Mouse (Mus musculus) MEL (cell line): ENCODE results near the gene Zdhhc7. TPM values are rescaled to one million over a fixed set of nuclear protein-coding genes. Genes with fewer than 3 reads are reported as not detected.
A peak's percentile ranks its signal among the peaks of the same experiment; 100 is the strongest.

Experiments used
- DNase-seq: peaks from one replicate; pipeline ENCODE4 v3.0.0; 2011; ENCODE audit warnings: low read depth, low spot score
- H3K27ac ChIP-seq: 2 replicates; pipeline ENCODE4 v1.5.1; 2012; ENCODE audit warnings: low read depth, mild to moderate bottlenecking, control low read depth, low read length, moderate library complexity; ENCODE audit not compliant: control insufficient read depth
- H3K27me3 ChIP-seq, 2 experiments: fragments of 150-350 bp in 1 of 2; sonication (generic) in 1 of 2; 2 replicates each; pipeline ENCODE4 v1.6.1; 2012; ENCODE audit warnings: low read length in 2 of 2, mild to moderate bottlenecking in 2 of 2, improper control_type of control experiment in 1 of 2, moderate library complexity in 1 of 2; ENCODE audit not compliant: insufficient read depth in 2 of 2, control insufficient read depth in 1 of 2
- H3K36me3 ChIP-seq, 2 experiments: 2 replicates each; pipeline ENCODE4 v1.6.1; 2012 to 2014; ENCODE audit warnings: low read length in 2 of 2, improper control_type of control experiment in 1 of 2, inconsistent platforms in 1 of 2, mild to moderate bottlenecking in 1 of 2; ENCODE audit not compliant: insufficient read depth in 2 of 2, control insufficient read depth in 1 of 2
- H3K4me1 ChIP-seq, 2 experiments: fragments of 150-350 bp in 1 of 2; sonication (generic) in 1 of 2; 2 replicates each; pipeline ENCODE4 v1.6.1; 2012; ENCODE audit warnings: low read length in 2 of 2, improper control_type of control experiment in 1 of 2, mild to moderate bottlenecking in 1 of 2; ENCODE audit not compliant: insufficient read depth in 2 of 2, control insufficient read depth in 1 of 2
- H3K4me3 ChIP-seq, 2 experiments: fragments of 150-350 bp in 1 of 2; sonication (generic) in 1 of 2; 2 replicates each; pipeline ENCODE4 v1.5.1; 2012; ENCODE audit warnings: low read depth in 2 of 2, low read length in 2 of 2, mild to moderate bottlenecking in 2 of 2, moderate library complexity in 2 of 2, control low read depth in 1 of 2, improper control_type of control experiment in 1 of 2; ENCODE audit not compliant: control insufficient read depth in 1 of 2, insufficient read depth in 1 of 2
- H3K79me2 ChIP-seq: 2 replicates; pipeline ENCODE4 v1.6.1; 2012; ENCODE audit warnings: mild to moderate bottlenecking, low read length, moderate library complexity; ENCODE audit not compliant: control insufficient read depth, poor library complexity, insufficient read depth
- H3K9ac ChIP-seq: 2 replicates; pipeline ENCODE4 v1.6.1; 2012; ENCODE audit warnings: low read depth, mild to moderate bottlenecking, control low read depth, low read length, moderate library complexity; ENCODE audit not compliant: control insufficient read depth, poor library complexity, severe bottlenecking
- H3K9me3 ChIP-seq: fragments of 150-350 bp; sonication (generic); replicated peaks from 2 replicates; pipeline ENCODE4 v1.6.1; 2012; ENCODE audit warnings: mild to moderate bottlenecking, low read length, improper control_type of control experiment, moderate library complexity; ENCODE audit not compliant: insufficient read depth
- CHD2 ChIP-seq: IDR thresholded peaks from 2 replicates; pipeline ENCODE4 v1.6.1; 2011; ENCODE audit warnings: low read length, improper control_type of control experiment
- CTCF ChIP-seq, 3 experiments: IDR thresholded peaks in 2 of 3; conservative IDR thresholded peaks in 1 of 3; 2 replicates each; pipeline ENCODE4 v1.5.1; 2011 to 2012; ENCODE audit warnings: low read length in 3 of 3, low read depth in 2 of 3, mild to moderate bottlenecking in 2 of 3, improper control_type of control experiment in 1 of 3, inconsistent platforms in 1 of 3, mixed read lengths in 1 of 3, moderate library complexity in 1 of 3; ENCODE audit not compliant: control insufficient read depth in 1 of 3, insufficient read depth in 1 of 3, poor library complexity in 1 of 3, severe bottlenecking in 1 of 3
- ELF1 ChIP-seq: IDR thresholded peaks from 2 replicates; pipeline ENCODE4 v1.6.1; 2014; ENCODE audit warnings: low read depth, mild to moderate bottlenecking, inconsistent platforms, low read length, improper control_type of control experiment, moderate library complexity
- GABPA ChIP-seq: IDR thresholded peaks from 2 replicates; pipeline ENCODE4 v1.6.1; 2012; ENCODE audit warnings: low read depth, mild to moderate bottlenecking, inconsistent platforms, low read length, improper control_type of control experiment, moderate library complexity
- GATA1 ChIP-seq: IDR thresholded peaks from 2 replicates; pipeline ENCODE4 v1.6.1; 2011; ENCODE audit warnings: low read depth, low read length, improper control_type of control experiment
- JUND ChIP-seq: IDR thresholded peaks from 2 replicates; pipeline ENCODE4 v1.6.1; 2011; ENCODE audit warnings: low read depth, mild to moderate bottlenecking, improper control_type of control experiment, low read length
- KAT2A ChIP-seq: conservative IDR thresholded peaks from 2 replicates; pipeline ENCODE4 v1.6.1; 2012; ENCODE audit warnings: low read depth, low read length, improper control_type of control experiment, inconsistent platforms
- MEF2A ChIP-seq: IDR thresholded peaks from 2 replicates; pipeline ENCODE4 v1.6.1; 2014; ENCODE audit warnings: low read depth, mild to moderate bottlenecking, inconsistent platforms, low read length, improper control_type of control experiment; ENCODE audit not compliant: poor library complexity, insufficient replicate concordance, severe bottlenecking; ENCODE audit errors: extremely low read depth
- MXI1 ChIP-seq: IDR thresholded peaks from 2 replicates; pipeline ENCODE4 v1.6.1; 2011; ENCODE audit warnings: mild to moderate bottlenecking, low read depth, low read length, improper control_type of control experiment
- NRF1 ChIP-seq: IDR thresholded peaks from 2 replicates; pipeline ENCODE4 v1.6.1; 2014; ENCODE audit warnings: low read depth, mild to moderate bottlenecking, inconsistent platforms, low read length, improper control_type of control experiment, moderate library complexity; ENCODE audit not compliant: poor library complexity, insufficient read depth, severe bottlenecking
- RAD21 ChIP-seq: IDR thresholded peaks from 2 replicates; pipeline ENCODE4 v1.6.1; 2011; ENCODE audit warnings: mild to moderate bottlenecking, low read depth, low read length, improper control_type of control experiment
- SIN3A ChIP-seq: IDR thresholded peaks from 2 replicates; pipeline ENCODE4 v1.6.1; 2012; ENCODE audit warnings: low read length, improper control_type of control experiment, inconsistent platforms
- SMC3 ChIP-seq: IDR thresholded peaks from 2 replicates; pipeline ENCODE4 v1.6.1; 2011; ENCODE audit warnings: low read depth, low read length, improper control_type of control experiment
- TAL1 ChIP-seq: IDR thresholded peaks from 2 replicates; pipeline ENCODE4 v1.6.1; 2012; ENCODE audit warnings: mild to moderate bottlenecking, inconsistent platforms, low read length, moderate library complexity, mixed read lengths
- TCF12 ChIP-seq: IDR thresholded peaks from 2 replicates; pipeline ENCODE4 v1.6.1; 2014; ENCODE audit warnings: low read depth, mild to moderate bottlenecking, inconsistent platforms, low read length, improper control_type of control experiment, moderate library complexity
- UBTF ChIP-seq: IDR thresholded peaks from 2 replicates; pipeline ENCODE4 v1.6.1; 2012; ENCODE audit warnings: low read depth, mild to moderate bottlenecking, inconsistent platforms, low read length, improper control_type of control experiment, moderate library complexity, borderline replicate concordance; ENCODE audit not compliant: insufficient read depth
- USF2 ChIP-seq, 2 experiments: IDR thresholded peaks; 2 replicates each; pipeline ENCODE4 v1.6.1; 2011 to 2012; ENCODE audit warnings: improper control_type of control experiment in 2 of 2, low read length in 2 of 2, borderline replicate concordance in 1 of 2, inconsistent platforms in 1 of 2, low read depth in 1 of 2, mild to moderate bottlenecking in 1 of 2; ENCODE audit not compliant: insufficient read depth in 1 of 2
- ZC3H11A ChIP-seq: IDR thresholded peaks from 2 replicates; pipeline ENCODE4 v1.6.1; 2012; ENCODE audit warnings: low read depth, mild to moderate bottlenecking, inconsistent platforms, low read length, improper control_type of control experiment
- ZMIZ1 ChIP-seq: IDR thresholded peaks from 2 replicates; pipeline ENCODE4 v1.6.1; 2012; ENCODE audit warnings: low read depth, mild to moderate bottlenecking, inconsistent platforms, low read length, improper control_type of control experiment, moderate library complexity
- ZNF384 ChIP-seq: IDR thresholded peaks from 2 replicates; pipeline ENCODE4 v1.6.1; 2012; ENCODE audit warnings: low read depth, mild to moderate bottlenecking, inconsistent platforms, low read length, improper control_type of control experiment
- polyA plus RNA-seq, 2 experiments: library from polyadenylated mRNA; stranded (reverse) in 1 of 2; unstranded in 1 of 2; fragments of >175 nt in 1 of 2; fragments of >200 nt in 1 of 2; gene quantifications; 2 replicates each; pipeline versions ENCODE4 v1.2.1 to v1.2.4; 2012; ENCODE audit warnings: low replicate concordance in 2 of 2, low read depth in 1 of 2; ENCODE audit not compliant: insufficient read length in 2 of 2, insufficient read depth in 1 of 2, missing spikeins in 1 of 2
- total RNA-seq: library from RNA; depleted of rRNA; stranded (reverse); fragments of 300-350 nt; gene quantifications from 2 replicates; pipeline ENCODE4 v1.2.3, GENCODE M21; 2012

Zdhhc7 gene
- total and polyA plus RNA-seq, 3 experiments, result 51.0 to 126 (median 54.4) TPM

DNA sequence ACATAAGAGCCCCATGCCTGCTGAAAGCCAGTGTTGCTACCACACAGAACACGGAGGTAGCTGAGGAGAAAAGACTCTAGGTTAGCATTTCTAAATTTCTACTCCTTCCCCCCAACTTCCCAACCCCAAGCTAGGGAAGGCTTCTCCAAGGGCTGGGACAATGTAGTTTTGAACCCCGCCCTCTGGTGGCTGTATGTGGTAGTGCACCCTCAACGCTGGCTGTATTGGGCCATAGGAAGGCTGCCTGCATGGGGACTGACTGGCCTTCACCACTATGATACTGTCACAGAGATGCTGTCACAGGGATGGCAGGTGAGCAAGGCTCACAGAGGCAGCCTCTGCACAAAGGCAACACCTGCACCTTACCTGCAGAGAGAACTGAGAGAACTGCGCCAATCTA is 29.6 kb downstream of the Zdhhc7 start:
- H3K27me3 ChIP-seq, result no peaks in the 10 kb centered on the region
- DNase-seq, result peak; percentile 70
- TF ChIP-seq RAD21, result peak; percentile 64
- TF ChIP-seq ZNF384, result no peak
- TF ChIP-seq UBTF, result no peak
- TF ChIP-seq ELF1, result no peak
- TF ChIP-seq ZMIZ1, result no peak
- peak; percentile 95 for TF ChIP-seq SMC3
- TF ChIP-seq GABPA, result no peak
- TF ChIP-seq ZC3H11A, result peak; percentile 37
- TF ChIP-seq KAT2A, result no peak
- no peak for TF ChIP-seq NRF1
- TF ChIP-seq USF2 (IDR thresholded peaks at IDR 0.05; ENCODE audit: borderline replicate concordance in 1 of 2, insufficient read depth in 1 of 2, low read depth in 1 of 2, low read length in 2 of 2), result no peak
- no peak for TF ChIP-seq TCF12
- TF ChIP-seq MEF2A, result no peak
- no peak for TF ChIP-seq JUND
- peak; percentile 87 to 97 (median 92) for TF ChIP-seq CTCF (IDR thresholded peaks at IDR 0.05 in 2 of 3, conservative IDR thresholded peaks at IDR 0.05 in 1 of 3; ENCODE audit: control insufficient read depth in 1 of 3, insufficient read depth in 1 of 3, low read depth in 2 of 3, low read length in 3 of 3, poor library complexity in 1 of 3, severe bottlenecking in 1 of 3)
- TF ChIP-seq MXI1, result no peak
- H3K9ac ChIP-seq, result no peak overlapping the region
- H3K9me3 ChIP-seq, result no peaks in the 10 kb centered on the region
- no peak overlapping the region for H3K27ac ChIP-seq
- no peaks in the 10 kb centered on the region for H3K79me2 ChIP-seq
- peaks cover 0 to 3% of the 10 kb centered on the region in 2 experiments; a peak in 2 of 4 replicates for H3K36me3 ChIP-seq
- H3K4me3 ChIP-seq, result no peak overlapping the region
- peaks cover 0 to 8% of the 10 kb centered on the region in 2 experiments; a peak in 2 of 4 replicates for H3K4me1 ChIP-seq

DNA sequence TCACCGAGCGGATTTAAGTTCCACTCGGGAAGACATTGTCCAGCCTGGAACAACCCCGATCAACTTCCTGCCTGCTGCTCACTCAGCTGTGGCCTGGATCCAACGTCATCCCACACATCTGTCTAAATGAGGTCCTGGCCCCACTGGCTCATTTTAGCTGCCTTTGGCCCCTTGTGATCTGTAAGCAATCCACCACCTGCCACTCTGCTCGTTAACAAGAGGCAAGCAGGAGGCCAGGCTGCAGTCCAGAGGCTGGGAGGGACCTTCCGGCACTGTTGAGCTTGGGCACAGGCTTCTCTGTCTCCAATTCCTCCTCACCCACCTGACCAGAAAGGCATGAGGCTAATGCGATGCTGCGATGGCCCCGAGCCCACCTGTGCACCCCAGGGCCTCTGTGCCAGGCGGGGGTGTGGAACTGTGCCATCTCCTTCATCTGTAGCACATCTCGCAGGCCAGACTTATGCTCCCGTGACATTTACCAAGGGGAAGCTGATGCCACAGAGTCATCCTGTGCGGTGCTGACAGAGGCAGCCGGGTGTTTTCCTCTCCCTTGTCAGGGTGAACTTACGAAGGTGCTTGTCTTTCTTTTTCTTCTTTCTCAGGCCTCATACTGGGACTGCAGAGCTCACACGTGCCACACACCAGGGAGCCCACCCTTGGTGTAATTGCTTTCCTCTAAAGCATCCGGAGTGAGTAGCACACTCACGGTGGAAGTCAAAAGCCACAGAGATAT is 33.2 kb downstream of the Zdhhc7 start:
- Histone ChIP-seq H3K36me3 (peaks cover 0 to 3% of the 10 kb centered on the region in 2 experiments; a peak in 2 of 4 replicates), H3K4me3 (no peak overlapping the region), H3K27ac (no peak overlapping the region), H3K9me3 (no peaks in the 10 kb centered on the region), H3K9ac (no peak overlapping the region), H3K79me2 (no peaks in the 10 kb centered on the region), H3K4me1 (peaks cover 0 to 8% of the 10 kb centered on the region in 2 experiments; a peak in 2 of 4 replicates), H3K27me3 (no peaks in the 10 kb centered on the region)
- DNase-seq, result no peak
- TF ChIP-seq KAT2A (no peak), USF2 (IDR thresholded peaks at IDR 0.05; ENCODE audit: borderline replicate concordance in 1 of 2, insufficient read depth in 1 of 2, low read depth in 1 of 2, low read length in 2 of 2) (no peak), GATA1 (no peak), SIN3A (no peak), CHD2 (no peak), TAL1 (no peak)
